Mouse (Mus musculus) right cerebral cortex, adult 18-20 months (tissue): ENCODE measurements around the gene Ppfibp2.

Source experiments
- DNase-seq: peaks from one replicate; pipeline ENCODE4 v3.0.0; 2022; ENCODE audit warnings: mixed read lengths

The Ppfibp2 gene

GRCm38 (mm10) chr7:107779611-107780010, 184.6 kb downstream of the Ppfibp2 start:
- no peak for DNase-seq

GRCm38 (mm10) chr7:107787977-107788620, 193.1 kb downstream of the Ppfibp2 start:
- peak; percentile 14 for DNase-seq

- DNase-seq = no peak
Observed at GRCm38 (mm10) chr7:107796500-107796899, 201.5 kb downstream of the Ppfibp2 start.
